Mouse (Mus musculus) thymus, postnatal 0 days (tissue): ENCODE measurements around the gene 4930402F06Rik. TPM values are rescaled to one million over a fixed set of nuclear protein-coding genes. Genes with fewer than 3 reads are reported as not detected.

Experiments used
- DNase-seq: peaks from one replicate; pipeline ENCODE4 v3.0.0-alpha.2; 2015; ENCODE audit warnings: low spot score
- polyA plus RNA-seq: library from polyadenylated mRNA; unstranded; fragments of >200 nt; fragmentation: Nextera tagmentation; extraction: Ambion mirVana; gene quantifications from 2 replicates; pipeline ENCODE4 v1.2.1, GENCODE M21; 2015

The 4930402F06Rik gene
- not detected in 2 replicates for polyA plus RNA-seq

DNA sequence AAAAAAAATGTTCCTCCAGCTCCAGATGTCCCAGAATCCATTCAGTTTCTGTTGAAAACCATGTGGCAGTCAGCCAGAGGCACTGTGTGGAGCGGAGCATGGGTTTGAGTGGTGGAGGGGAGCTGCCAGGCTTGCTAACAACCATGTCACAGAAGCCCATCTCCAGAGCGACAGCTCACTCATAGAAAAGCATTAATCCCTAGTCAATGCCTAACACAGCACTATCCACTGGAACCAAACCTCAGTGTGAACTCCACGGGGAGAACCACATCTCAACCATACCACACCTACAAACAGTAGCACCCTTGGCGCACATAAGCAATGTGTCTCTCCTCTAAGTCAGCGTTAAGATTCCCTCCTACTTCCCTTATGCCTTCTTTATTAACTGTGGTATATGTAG, at the start of gene 4930402F06Rik:
4930402F06Rik (minus strand) TSS at position 80 of the 400 bp plus-strand sequence.
- no peak for DNase-seq

DNA sequence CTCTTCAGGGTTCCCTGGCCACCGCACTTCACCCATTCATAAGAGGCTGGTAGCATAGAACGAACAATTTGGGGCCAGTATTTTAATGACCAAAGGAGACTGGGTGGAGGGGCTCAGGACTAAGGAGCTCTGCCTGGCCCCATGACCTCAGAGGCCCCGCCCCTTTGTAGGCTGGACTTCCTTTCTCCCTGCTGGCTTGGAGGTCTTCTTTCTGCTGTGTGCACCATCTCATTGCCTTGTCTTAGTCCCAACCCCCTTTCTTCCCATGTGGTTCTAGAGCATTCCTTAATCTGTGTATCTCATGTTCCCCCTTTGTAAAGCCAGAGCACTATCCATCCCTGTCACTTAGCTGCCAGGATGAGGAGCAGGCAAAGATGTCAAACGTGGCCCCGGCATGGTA, 49.3 kb upstream of the 4930402F06Rik start:
- DNase-seq, result no peak

DNA sequence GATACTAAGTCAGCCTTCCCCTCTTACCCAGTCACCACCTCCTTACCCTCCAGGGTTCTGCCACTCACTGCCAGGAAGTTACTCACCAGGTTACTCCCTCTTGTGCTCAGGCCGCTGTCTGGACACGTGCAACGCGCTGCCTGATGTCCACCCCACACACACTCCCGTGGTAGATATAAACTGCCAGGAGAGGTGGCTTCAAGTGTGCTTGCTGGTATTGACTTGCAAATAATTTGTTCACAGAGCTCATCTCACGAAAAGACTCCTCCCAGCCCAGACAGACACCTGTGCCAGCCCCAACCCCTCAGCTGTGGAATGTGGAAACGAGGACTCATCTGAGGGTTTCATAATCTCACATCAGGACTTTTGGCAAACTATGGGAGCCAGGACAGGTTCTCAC, 48.6 kb upstream of the 4930402F06Rik start:
- DNase-seq, result no peak

DNA sequence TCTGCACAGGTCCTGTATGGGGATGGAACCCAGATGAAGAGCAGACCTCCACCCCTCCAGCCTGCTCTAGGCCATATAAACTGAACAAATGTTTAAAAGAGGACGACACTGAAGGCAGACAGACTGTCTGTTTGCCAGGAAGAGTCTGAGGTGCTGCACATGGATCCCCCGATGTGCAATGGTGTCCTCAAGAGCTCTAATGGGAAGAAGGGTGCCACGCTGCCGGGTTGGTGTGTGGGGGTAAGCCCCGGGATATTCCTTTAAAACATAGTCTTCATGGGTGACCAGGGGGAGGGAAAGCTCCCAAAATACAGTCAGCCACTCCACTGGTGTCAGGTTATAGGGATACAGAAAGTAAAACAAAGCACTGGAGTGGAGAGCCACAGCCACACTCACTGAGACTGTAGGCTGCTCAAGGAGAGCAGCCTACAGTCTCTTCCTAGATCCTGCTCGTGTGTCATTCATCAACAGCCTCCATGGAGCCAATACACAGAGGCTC, 47.8 kb upstream of the 4930402F06Rik start:
- DNase-seq, result no peak

DNA sequence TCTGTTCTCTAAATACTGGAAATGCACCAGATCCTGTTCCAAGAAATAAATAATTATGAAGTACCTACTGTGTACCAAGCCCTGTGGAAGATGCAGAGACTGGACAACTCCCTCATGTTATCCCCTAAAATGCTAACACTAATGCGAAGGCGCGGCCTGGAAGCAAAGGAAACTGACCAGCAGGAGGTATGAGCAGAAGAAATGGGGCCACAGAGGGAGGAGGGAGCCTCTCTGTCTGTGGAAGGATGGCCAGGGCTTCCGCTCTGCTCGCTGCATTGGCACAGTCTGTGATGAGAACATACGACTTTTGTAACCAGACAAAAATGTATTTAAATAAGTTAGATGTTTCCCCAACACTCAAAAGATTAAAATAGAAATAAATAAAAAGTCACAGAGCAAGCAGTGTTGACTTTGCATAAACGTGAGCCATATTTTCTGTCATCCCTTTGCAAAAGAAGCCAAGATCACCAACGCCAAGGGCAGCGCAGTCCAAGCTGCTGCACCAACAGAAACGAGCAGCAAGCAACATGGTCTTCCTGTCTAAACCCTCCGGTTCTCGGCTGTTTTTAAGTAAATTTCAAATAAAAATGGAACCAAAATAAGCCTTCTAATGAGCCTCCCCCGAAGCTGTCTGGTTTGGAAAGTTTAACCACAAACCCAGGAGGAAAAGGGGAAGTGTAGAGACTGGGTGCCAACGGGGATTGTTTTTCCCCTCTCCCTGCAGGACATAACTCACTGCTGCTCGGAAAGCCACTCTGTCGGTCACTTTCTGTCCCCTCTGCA, 47.2 kb upstream of the 4930402F06Rik start:
- DNase-seq, result no peak

DNA sequence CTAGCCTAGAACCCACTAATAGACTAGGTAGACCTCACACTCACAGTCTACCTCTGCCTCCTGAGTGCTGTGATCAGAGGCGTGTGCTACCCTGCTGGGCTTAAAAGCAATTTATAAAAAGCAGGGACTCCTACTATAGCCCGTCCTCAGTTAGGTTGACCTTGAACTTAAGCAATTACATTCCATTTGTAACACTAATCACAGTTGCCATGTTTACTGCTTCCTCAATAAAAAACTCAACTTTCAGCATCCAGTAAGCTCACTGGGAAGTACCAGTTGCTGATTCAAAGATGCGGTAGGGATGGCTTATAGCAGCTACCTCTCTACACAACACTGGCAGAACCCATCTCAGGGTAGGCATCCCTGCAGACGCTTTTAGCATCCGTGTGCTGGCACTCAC, 46.4 kb upstream of the 4930402F06Rik start:
- no peak for DNase-seq

DNA sequence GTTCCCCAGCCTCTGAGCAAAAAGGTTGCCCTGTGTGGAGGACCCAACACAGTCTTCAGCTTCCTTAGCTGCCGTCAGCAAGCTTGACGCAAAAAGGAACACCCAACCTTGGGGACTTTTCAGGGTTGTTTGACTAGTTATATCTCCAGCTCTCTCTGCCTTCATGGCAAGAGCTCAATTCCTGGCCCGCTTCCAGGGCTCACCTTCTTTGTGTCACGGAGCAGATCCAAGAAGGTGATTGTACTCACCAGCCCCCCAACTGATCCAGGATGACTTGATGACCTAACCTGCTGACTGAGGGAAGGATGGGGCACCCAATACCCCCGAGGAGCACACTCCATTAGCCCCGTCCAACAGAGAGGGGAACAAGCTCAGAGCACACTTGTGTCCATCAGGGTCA, 45.1 kb upstream of the 4930402F06Rik start:
- no peak for DNase-seq

DNA sequence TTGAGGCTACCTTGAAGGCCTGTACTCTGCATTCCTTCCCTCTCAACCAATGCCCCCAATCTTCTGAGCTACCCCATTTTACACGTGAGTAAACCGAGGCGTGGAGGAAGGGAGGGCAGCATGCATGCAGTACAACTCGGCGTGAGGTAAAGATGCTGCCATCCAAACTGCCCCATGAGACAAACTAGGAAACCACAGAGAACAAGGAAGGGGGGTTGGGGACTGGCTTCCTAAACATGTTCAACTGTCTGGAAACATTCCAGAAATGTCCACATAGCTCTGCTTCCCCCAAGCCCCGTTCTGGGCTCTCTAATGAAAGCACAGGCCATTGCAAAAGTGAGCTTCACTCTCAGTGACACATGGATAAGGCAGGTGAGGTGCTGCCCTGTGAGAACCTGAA, 44.4 kb upstream of the 4930402F06Rik start:
- DNase-seq, result no peak

DNA sequence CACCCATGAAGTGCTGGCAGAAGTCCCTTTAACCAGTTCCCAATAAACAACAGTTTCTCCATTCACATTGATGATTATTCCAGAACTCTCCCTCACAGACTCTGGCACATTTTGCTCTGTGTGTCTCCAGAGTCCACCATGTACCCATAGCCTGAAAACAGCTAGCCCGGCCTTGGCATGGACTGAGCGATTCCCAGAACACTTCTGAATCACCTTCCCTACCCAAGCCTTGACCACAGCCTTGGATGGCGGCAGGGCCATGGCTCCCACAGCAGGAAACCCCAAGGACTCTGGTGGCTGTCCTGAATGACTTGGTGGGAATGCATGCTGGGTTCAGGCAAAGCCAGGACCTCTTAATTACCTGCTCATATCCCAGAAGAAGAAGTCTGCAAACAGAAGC, 43.5 kb upstream of the 4930402F06Rik start:
- DNase-seq, result no peak

DNA sequence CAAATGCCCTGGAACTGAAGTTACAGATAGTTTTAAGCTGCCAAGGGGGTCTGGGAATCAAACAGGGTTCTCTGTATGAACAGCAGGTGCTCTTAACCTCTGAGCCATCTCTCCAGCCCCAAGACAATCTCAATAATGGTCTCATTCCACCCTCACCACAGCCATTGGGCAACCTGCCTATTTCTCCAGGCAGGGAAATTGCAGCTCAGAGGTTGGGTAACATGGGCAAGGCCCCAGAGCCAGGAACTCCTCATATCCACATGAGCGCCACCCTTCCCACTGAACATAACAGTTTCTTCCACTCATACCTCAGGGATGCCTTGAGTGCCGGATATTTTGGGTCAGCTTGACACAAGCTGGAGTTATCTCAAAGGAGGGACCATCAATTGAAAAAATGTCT, 40.8 kb upstream of the 4930402F06Rik start:
- no peak for DNase-seq

DNA sequence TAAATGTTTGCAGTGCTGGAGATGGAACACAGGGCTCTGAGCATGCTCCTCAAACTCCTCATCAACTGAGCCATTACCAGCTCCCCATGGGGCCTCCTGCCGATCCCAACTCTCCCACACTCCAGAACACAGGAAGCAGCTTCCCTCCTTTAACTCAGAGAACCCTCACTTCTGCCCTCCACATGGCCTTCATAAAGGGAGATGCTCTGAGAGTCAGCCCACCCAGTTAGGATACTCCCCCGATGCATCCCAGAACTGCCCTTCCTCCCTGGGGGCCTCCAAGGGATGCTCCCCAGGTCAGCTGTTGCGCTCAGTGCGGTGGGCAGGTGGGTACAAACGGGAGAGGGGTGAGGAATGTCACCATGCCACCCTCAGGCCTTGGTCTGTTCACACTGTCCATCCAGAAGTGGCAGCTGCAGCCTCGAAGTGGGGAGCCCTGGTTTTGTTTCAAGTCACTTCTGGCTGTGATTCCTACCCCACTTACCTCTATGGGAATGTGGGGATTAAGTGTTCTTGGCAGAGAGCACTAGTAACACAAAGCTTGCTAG, 37.7 kb upstream of the 4930402F06Rik start:
- no peak for DNase-seq

DNA sequence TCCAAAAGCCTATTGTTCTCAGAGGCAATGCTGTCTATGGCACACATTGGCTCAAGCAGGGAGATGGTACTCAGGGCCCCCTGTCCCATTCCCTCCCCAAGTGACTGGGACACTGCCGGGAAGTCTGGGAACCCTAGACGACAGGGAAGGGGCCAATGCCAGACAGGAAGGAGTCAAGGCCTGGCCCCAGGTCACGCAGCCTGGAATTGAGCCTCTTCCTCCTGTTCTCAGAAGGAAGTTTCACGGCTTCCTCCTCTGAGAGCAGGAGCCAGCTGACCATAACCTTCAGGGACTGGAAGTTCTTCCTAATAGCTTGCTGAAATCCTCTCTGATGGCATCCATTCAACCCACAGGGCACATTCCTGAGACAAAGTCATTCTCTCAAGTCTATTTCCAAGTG, 36.5 kb upstream of the 4930402F06Rik start:
- DNase-seq, result no peak

DNA sequence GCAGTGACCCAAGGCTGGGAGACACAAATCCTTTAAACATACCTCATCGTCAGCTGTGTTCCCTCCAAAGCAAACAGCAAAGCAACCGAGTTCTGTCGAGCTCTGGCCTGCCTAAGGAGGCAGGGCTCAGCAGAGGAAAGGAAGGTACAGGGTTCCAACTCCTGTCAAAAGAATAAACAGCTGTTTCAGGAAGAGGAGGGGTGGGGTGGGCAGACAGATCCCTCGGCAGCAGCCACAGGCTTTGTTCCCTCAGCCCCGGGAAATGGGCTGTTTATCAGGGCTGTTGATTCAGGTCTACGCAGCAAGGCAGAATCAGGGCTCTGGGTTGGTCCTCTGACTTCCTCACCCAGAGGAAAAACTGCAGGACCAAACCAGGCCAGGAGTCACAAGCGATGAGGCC, 35.5 kb upstream of the 4930402F06Rik start:
- DNase-seq, result no peak

DNA sequence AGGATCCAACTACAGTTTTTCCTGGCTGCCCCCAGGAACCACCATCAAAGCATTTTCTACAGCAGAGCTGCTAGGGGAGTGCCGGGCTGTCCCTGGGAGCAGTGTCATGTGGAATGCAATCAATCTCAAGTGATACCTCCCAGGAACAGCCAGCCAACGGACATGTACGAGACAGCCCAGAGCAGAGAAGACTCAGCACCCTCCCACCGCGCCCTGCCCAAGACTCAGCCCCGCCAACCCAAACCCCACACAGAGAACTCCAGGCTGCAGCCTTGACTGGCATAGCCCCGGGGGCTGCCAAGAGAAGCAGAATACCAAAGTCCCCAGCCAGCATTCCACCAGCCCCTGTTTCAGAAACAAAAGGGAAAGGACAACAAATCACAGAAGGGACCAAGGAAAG, 35.0 kb upstream of the 4930402F06Rik start:
- DNase-seq, result no peak

DNA sequence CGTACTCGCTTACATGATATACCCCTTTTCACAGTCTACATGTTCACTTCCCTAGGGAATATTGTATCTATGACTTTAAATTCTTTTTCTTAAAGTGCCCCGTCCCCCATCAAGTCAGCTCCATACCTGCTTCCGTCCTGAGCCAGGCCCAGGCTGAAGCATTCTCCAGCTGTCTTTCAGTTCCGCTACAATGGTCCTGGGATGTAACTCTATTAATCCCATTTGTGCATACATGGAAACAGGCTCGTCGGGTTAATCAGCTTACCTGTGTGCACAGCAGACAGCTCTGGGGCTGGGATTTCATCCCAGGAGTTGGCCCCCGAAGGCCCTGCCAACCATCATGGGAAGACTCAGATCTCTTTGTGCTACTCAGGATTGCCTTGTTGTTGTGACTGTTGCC, 33.8 kb upstream of the 4930402F06Rik start:
- no peak for DNase-seq

DNA sequence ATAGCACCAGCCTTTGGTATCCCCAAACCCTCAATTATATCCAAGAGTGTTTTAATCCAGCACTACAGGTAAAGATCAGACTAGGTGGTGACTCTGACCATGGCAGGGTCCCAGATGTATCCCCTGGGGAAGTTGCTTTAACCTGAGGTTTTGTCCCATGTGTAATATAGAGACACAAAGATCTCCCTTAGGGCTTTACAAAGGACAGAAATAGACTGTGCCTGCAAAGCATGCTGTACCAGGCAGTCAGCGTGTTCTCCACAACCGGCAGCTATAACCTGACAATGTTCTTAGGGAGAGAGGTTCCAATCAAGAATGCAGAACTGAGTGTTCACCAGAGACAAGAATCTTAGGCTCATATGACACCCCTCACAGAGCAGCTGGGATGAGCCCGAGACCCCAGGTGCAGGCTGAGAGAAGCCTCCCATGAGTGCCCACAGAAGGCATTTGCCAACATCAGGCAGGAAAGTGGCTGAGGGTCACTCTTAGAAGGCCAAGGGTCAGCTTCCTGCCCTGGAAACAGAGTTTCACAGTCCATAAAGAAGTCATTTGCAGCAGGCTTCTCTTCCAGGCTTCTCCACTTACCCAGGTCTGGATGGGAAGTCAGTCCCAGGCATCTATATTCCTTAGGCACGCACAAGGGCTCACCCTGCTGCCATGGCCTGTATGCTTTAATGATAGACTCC, 31.8 kb upstream of the 4930402F06Rik start:
- DNase-seq, result no peak

DNA sequence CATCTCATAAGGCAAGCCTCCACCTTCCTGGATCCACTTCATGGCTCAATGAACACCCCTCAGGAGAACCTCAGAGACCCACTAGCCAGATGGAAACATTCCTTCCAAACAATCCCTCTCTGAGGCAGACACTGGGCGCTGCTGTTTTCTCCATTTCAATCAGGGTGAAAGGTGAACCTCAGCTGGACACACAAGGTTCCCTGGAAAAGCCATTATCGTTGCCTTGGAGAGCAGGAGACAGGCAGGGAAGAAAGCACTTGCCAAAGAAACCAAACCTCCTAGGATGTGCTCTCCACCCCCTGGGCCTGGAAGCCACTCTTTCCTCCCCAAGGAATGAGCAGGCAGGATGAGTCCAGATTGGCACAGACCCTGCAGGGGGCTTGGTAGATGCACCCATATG, 30.6 kb upstream of the 4930402F06Rik start:
- no peak for DNase-seq

DNA sequence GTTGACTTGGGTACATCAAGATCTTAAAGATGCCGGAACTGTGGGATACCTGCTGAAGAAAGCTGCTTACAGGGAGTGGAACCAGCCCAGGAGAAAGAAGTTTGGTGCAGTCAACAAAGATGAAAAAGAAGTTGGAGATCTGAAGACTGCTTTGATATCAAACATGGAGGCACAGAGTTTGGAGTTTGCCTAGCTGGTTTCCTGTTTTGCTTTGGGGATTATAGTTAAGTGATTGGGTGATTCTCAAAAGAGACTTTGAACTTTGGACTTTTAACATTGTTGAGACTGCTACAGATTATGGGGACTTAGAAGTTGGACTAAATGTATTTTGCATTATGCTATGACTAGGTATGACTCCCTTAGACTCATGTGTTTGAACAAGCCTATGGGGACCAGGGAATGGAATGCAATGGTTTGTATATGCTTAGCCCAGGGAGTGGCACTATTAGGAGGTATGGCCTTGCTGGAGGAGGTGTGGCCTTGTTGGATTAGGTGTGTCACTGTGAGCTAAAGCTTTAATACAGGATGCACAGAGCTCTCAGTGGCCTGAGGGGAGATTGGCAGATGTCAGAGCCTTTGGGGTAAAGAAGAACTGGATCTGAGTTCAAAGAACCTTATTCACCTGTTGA, 26.9 kb upstream of the 4930402F06Rik start:
- DNase-seq, result peak; percentile 19

DNA sequence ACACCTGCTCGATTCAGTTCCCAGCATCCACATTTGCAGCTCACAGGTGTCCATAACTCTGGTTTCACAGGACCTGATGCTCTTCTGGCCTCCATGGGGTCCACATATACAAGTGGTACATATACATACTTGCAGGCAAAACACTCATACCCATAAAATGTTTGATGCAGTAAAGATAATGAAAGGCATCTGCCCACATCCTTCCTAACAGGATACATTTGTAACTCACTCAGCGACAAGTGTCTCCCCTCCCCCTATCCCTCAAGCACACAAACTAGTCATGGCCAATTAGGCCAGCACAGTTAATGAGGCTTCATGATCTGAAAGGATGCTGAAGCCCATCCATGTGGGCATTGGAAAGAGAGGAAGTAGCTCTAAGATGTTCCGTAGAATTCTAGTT, 25.4 kb upstream of the 4930402F06Rik start:
- DNase-seq, result peak; percentile 67

DNA sequence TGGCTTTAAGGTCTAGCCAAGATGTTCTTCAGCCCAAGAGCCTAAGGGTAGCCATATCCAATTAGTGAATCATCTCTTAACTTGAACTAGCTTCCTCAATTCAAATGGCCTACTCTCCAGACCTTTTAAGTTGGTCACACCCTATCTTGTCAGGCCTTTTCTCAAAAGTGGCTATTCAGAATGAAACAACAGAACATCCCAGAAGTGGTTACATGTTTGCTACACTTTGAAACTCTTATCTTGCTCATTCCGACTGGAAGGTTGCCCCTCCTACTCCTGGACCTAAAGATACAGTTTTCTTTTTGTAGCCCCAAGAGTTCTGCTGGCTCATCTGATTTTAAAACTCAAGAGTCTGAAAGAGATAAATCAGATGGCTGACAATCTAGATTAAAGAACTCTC, 23.7 kb upstream of the 4930402F06Rik start:
- no peak for DNase-seq

DNA sequence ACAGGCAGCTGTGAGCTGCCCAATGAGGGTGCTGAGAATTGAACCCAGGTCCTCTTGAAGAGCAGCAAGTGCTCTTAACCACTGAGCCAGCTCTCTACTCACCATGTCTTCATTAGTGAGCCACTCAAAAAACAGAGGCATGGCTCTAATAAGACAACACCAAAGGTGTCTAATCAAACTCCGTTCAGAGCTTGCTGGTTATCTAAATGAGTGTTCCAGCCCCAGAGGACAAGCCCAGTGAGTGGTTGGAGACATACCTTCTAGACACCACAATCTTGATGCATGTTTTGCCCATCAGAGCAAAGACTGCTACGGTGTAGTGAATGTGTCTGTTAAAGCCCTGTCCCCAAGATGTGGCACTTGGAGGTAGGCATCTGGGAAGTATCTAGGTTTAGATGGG, 22.7 kb upstream of the 4930402F06Rik start:
- DNase-seq, result no peak

DNA sequence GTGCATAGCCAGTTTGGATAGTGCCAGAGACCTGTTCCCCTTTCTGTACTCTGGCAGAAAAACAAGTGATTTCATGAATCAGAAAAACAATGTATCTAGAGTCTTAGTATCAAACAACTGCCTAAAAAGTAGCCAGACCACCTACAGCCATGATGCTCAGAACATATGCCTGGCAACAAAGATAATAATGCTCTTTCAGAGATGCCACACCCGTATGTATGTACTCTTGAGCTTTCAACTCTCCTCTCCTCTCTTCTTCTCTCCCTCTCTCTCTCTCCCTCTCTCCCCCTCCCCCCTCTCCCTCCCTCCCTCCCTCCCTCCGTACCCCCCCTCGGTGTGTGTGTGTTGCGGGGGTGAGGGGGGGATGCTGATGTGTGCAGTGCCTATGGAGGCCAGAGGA, 22.3 kb upstream of the 4930402F06Rik start:
- no peak for DNase-seq
